Mouse (Mus musculus) liver, embryonic 13.5 days (tissue): ENCODE data around the gene Vopp1. TPM values are rescaled to one million over a fixed set of nuclear protein-coding genes. Genes with fewer than 3 reads are reported as not detected.

Source experiments
- ATAC-seq: fragments of 200-750 bp; cut with Nextera tagmentation; 2 replicates; pipeline ENCODE4 v1.8.0; 2017; ENCODE audit warnings: low read depth, mild to moderate bottlenecking, moderate number of reproducible peaks, moderate library complexity
- DNase-seq: peaks from one replicate; pipeline ENCODE4 v3.0.0; 2022
- H3K27ac ChIP-seq: fragments of 300-500 bp; sonication (generic); 2 replicates; pipeline ENCODE4 v1.5.1; 2015; ENCODE audit warnings: moderate library complexity, mild to moderate bottlenecking, inconsistent platforms
- H3K27me3 ChIP-seq: fragments of 300-500 bp; sonication (generic); 2 replicates; pipeline ENCODE4 v1.6.1; 2015; ENCODE audit warnings: mild to moderate bottlenecking, inconsistent platforms
- H3K36me3 ChIP-seq: fragments of 300-500 bp; sonication (generic); 2 replicates; pipeline ENCODE4 v1.6.1; 2015; ENCODE audit warnings: mild to moderate bottlenecking, inconsistent platforms
- H3K4me1 ChIP-seq: fragments of 300-500 bp; sonication (generic); replicated peaks from 2 replicates; pipeline ENCODE4 v1.6.1; 2015; ENCODE audit warnings: inconsistent platforms
- H3K4me2 ChIP-seq: fragments of 300-500 bp; sonication (generic); 2 replicates; pipeline ENCODE4 v1.6.1; 2015; ENCODE audit warnings: inconsistent platforms, mild to moderate bottlenecking, moderate library complexity
- H3K4me3 ChIP-seq: fragments of 300-500 bp; sonication (generic); replicated peaks from 2 replicates; pipeline ENCODE4 v1.5.1; 2015; ENCODE audit warnings: mild to moderate bottlenecking, inconsistent platforms
- H3K9ac ChIP-seq: fragments of 300-500 bp; sonication (generic); 2 replicates; pipeline ENCODE4 v1.6.1; 2015; ENCODE audit warnings: mild to moderate bottlenecking, inconsistent platforms
- H3K9me3 ChIP-seq: fragments of 300-500 bp; sonication (generic); replicated peaks from 2 replicates; pipeline ENCODE4 v1.6.1; 2016; ENCODE audit warnings: inconsistent platforms
- WGBS: fragments of 180-500 bp; shearing (Covaris S2); methylation state at CpG from one replicate; pipeline ENCODE4 v1.1.7; 2015; ENCODE audit not compliant: insufficient replicate concordance; 5-methylcytosine and 5-hydroxymethylcytosine counted together
- polyA plus RNA-seq: library from polyadenylated mRNA; unstranded; fragments of >200 nt; fragmentation: Nextera tagmentation; extraction: Ambion mirVana; gene quantifications from 2 replicates; pipeline ENCODE4 v1.2.1, GENCODE M21; 2015

The Vopp1 gene
- polyA plus RNA-seq, 1 experiment from 2014 or later: 43.7 TPM

GRCm38 (mm10) chr6:57693116-57693515 is 131.8 kb downstream of the Vopp1 start:
- H3K9me3 ChIP-seq: no peaks in the 10 kb centered on the region
- H3K27ac ChIP-seq: no peak overlapping the region
- no peaks in the 10 kb centered on the region for H3K27me3 ChIP-seq
- H3K4me2 ChIP-seq: no peak overlapping the region
- ATAC-seq: no peak
- no peak overlapping the region for H3K9ac ChIP-seq
- 74% methylated on average over 3 of the region's 3 CpGs for WGBS
- H3K4me3 ChIP-seq: no peak overlapping the region
- H3K36me3 ChIP-seq: peaks cover 14% of the 10 kb centered on the region; the same call in 1 of the 2 replicates
- no peak for DNase-seq
- H3K4me1 ChIP-seq: peaks cover 19% of the 10 kb centered on the region

DNA sequence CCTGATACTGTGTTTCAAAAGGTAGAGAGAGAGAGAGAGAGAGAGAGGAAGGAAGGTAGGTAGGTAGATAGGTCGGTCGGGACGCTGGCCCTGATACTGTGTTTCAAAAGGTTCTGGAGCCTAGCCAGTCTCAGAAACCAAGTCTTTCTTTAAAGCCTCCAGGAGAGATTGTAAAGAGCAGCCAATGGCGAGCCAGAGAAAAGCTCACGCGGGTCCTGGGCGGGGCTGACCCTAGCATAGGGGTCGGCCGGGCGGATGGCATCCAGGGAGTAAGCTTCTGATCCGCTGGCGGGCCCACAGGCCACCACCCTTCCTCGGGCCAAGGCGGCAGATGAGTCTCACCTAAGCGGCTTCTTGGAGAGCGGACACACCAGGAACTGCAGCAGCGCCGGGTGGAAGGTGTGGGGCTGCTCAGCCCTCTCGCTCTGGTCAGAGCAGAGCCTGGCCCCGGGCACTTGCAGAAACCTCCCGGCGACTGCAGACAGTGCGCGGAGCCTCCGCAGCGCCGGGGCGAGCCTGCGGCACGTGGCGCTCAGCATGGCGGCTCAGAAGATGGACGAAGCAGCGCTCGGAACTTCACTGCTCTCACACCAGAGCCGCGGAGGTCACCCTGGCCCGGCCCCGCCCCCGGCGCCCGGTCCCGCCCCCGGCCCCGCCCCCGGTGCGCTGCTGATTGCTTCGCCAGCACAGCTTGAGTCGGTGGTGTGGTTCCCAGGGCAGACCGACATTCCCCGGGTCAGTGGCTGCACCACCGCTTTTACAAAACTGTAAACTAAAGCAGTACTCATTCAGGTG is 133.3 kb downstream of the Vopp1 start, which contains the start of gene Pyurf:
TSS of gene Pyurf (minus strand) at position 612 of the 795 bp plus-strand sequence.
- Histone ChIP-seq H3K9ac (peak within 1 kb of the TSS; percentile 82), H3K9me3 (no peaks in the 10 kb centered on the region), H3K4me1 (peaks cover 19% of the 10 kb centered on the region), H3K27me3 (no peaks in the 10 kb centered on the region), H3K4me2 (peak within 1 kb of the TSS; percentile 91), H3K27ac (peak within 1 kb of the TSS; percentile 91), H3K36me3 (peaks cover 18% of the 10 kb centered on the region; the same call in 1 of the 2 replicates), H3K4me3 (peak within 1 kb of the TSS; percentile 78)
- under 1% methylated on average over 52 of the region's 52 CpGs for WGBS
- DNase-seq (peak; percentile 81), ATAC-seq (peak; percentile 95)

GRCm38 (mm10) chr6:57684156-57684555 is 140.8 kb downstream of the Vopp1 start:
- no peak for ATAC-seq
- Histone ChIP-seq H3K4me2 (no peak overlapping the region), H3K9me3 (no peaks in the 10 kb centered on the region), H3K4me1 (no peaks in the 10 kb centered on the region), H3K27me3 (no peaks in the 10 kb centered on the region), H3K36me3 (peaks cover 26% of the 10 kb centered on the region), H3K9ac (no peak overlapping the region), H3K4me3 (no peak overlapping the region), H3K27ac (no peak overlapping the region)
- no peak for DNase-seq
- 83% methylated on average over 1 of the region's 1 CpGs for WGBS

Other genes with a start within 250 kb of the Vopp1 start
- gene Herc6, start 244.2 kb downstream of the Vopp1 start, polyA plus RNA-seq: 3.1 and 4.9 TPM in 2 replicates
- 7.7 and 7.9 TPM in 2 replicates for gene Pyurf, start 133.1 kb downstream of the Vopp1 start, polyA plus RNA-seq
- gene Lancl2, start 122.6 kb downstream of the Vopp1 start, polyA plus RNA-seq: 14.5 and 18.6 TPM in 2 replicates
- gene Vmn1r21, start 25.2 kb upstream of the Vopp1 start, polyA plus RNA-seq: not detected in 2 replicates
- gene Vmn1r22, start 82.9 kb upstream of the Vopp1 start, polyA plus RNA-seq: not detected in 2 replicates
- not detected in 2 replicates for gene Vmn1r23, start 101.7 kb upstream of the Vopp1 start, polyA plus RNA-seq
- gene Vmn1r24, start 136.3 kb upstream of the Vopp1 start, polyA plus RNA-seq: not detected in 2 replicates
- not detected in 2 replicates for gene Vmn1r25, start 155.7 kb upstream of the Vopp1 start, polyA plus RNA-seq
- not detected in 2 replicates for gene Vmn1r26, start 190.0 kb upstream of the Vopp1 start, polyA plus RNA-seq